Mouse (Mus musculus) thymus, postnatal 0 days (tissue): ENCODE data around the gene Ech1. TPM values are rescaled to one million over a fixed set of nuclear protein-coding genes. Genes with fewer than 3 reads are reported as not detected.

ENCODE experiments used
- DNase-seq: peaks from one replicate; pipeline ENCODE4 v3.0.0-alpha.2; 2015; ENCODE audit warnings: low spot score
- polyA plus RNA-seq: library from polyadenylated mRNA; unstranded; fragments of >200 nt; fragmentation: Nextera tagmentation; extraction: Ambion mirVana; gene quantifications from 2 replicates; pipeline ENCODE4 v1.2.1, GENCODE M21; 2015

The Ech1 gene
- polyA plus RNA-seq, 1 experiment from 2014 or later: 167 TPM

DNA sequence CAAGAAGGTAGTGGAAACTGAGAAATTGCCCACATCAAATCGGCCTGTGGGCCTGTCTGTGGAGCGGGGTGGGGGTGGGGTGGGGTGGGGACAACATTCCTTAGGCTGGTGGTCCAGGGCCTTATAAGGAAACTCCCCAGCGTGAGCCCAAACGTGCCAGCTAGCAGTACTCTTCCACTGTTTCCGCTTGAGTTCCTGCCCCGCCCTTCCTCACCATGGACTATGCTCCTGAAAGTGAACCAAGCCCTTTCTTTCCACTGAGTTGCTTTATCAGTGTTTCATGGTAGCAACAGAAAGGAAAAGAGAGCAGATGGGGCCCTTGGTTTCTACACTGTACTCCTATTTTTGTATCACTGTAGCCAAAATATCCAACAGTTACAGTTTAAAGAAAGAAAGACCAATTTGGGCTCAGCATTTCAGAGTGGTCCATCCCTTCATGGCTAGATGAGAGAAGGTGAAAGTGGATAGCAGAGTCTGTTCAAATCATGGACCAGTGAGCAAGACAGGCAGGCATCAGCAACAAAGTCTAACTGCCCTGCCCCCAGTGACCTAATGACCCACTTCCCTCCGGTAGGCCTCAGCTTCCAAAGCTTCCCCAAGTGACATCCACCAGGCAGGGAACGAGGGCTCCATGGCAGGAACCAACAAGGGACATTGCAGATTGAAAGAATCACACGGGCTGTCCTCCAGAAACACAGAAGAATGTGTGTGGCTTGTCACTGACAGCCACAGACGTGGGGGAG is 22.0 kb upstream of the Ech1 start:
- no peak for DNase-seq

DNA sequence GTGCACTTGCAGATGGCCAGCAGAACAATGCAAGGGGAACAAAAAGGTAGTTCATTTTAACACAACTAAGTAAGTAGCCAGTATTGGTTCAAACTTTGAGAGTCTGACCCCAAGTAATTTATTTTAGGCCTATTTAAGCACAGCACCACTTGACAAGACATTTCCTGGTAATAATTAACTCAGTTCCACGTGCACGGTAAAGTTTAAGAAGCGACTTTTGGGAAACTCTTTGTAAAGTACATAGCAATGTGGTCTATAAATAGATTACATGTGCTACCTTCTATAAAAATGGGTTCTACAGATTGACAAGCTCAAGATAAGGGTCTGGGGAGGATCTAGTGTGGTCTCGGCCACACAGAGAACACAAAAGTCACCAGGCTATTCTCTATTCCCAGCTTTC is 21.3 kb upstream of the Ech1 start:
- no peak for DNase-seq

DNA sequence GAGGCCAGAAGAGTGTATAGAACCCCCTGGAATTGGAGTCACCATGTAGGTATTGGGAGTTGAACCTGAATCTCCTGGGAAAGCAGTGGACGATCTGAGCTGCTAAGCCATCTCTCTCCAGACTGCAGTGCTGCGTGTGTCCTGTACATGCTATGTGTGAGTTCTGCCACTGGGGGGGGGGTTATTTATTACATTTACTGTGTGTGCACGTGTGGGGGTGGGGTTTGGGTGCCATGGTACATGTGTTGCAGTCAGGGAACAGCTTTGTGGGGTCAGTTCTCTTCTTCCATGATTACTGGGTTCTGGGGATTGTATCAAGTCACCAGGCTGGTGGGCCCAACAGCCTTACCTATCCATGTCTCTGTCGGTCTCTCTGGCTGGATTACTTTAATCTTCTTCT is 18.1 kb upstream of the Ech1 start:
- peak; percentile 73 for DNase-seq

DNA sequence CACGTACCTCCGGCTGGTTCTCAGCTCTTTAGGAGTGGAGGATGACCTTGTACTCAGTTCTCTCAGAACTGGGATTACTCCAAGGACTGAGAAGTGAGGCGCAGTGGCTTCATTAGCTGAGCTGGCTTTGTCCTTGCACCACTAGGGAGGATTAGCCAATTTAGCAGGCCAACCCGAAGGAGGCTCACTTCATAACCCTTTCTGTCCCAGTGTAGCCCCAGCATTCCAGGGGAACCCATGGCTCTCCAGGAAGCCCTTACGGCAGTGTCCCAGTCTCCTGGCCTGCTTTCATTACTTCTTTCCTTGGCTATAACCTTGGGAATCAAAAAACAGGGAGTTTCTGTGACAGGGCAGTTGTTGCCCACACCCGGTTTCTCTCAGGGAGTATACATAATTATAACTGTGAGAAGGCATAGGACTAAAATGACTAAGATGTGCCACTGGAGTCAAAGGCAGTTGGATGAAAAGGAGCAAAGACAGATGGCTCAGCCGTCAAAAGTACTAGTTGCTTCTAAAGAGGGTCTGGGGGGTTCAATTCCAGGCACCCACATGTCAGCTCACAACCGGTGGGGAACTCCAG is 17.3 kb upstream of the Ech1 start:
- no peak for DNase-seq

DNA sequence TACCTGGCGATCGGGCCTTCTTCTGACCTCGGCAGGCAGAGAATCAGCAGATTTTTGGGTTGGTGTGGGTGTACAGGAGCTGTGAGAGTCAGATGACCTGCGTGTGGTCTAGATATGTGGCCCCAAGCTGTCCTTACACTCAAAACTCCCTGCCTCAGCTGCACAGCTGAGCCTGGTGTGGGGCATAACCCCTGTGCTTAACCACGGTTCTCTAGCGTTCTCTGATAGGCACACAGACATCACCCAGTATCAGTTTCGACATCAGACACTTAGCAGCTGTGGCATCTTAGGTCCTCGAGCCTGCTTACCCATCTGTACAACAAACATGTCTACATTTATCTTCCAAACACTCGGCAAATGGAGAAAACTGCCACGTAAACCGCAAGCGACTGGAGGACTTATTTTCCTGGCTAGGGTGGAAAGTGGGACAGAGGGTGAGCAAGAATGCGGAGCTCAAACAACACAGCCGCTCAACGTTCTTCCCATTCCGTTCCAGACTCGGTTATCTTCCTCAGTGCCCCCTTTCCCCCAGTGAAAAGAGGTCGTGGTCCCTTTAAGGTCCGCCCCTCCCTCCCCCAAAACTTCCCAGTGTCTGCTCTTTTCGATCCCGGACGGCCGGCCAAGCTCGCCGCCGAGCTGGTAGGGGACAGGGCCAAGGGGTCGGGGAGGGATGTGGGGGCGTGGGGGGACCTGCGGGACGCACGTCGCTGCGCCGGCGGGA is 16.6 kb upstream of the Ech1 start, which contains the start of gene Hnrnpl:
Gene Hnrnpl, plus strand, starts transcription at position 321 of the 721 bp plus-strand sequence.
- DNase-seq: peak; percentile 86

DNA sequence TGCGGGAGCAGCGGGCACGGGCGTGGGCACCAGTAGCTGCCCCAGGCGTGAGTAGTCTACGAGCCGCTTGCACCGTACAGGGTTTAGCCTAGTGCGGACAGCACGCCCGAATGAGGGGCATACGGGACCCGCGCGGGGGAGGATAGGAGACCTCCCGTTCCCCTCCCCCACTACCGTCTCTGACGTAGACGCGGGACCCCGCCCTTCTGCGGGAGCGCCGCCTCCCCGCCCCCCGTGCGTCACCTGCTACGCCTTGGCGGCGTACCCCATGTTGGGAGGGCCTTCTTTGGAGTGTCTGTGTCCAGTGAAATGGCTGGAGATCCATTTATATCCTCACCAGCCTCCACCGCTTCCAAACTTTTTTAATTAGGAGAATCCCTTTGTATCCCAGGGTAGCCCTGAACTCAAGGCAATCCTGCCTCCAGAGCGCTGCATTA is 16.0 kb upstream of the Ech1 start:
- DNase-seq: peak; percentile 95

DNA sequence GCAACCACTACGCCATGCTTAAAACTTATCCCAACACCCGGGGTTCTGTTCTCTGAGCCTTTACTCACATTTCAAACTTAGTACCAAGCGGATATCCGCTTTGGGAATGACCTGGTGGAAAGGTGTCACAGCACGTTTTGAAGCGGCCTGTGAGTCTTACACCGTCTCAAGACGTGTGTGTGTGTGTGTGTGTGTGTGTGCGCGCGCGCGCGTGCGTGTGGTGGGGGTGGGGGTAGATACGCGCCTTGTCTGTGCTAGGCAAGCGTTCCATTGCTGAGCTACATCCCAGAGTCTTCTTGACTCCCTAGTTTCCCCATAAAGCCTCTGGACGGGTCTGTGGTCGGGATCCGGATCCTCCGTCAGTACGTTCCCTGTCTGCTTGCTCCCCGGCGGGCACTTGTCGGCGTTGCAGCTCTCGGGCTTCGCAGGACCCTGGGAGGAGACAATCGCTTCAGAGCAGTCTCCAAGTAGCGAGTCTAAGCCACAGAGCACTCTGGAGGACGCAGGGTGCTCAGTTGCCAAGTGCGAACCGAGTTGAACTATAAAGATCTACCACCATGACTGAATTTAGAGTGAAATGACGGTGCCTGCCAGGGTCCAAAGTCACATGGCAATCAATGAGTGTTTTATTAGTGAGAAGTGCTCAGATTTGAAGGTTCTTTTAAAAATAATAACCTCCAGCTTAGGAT is 15.5 kb upstream of the Ech1 start:
- peak; percentile 79 for DNase-seq

DNA sequence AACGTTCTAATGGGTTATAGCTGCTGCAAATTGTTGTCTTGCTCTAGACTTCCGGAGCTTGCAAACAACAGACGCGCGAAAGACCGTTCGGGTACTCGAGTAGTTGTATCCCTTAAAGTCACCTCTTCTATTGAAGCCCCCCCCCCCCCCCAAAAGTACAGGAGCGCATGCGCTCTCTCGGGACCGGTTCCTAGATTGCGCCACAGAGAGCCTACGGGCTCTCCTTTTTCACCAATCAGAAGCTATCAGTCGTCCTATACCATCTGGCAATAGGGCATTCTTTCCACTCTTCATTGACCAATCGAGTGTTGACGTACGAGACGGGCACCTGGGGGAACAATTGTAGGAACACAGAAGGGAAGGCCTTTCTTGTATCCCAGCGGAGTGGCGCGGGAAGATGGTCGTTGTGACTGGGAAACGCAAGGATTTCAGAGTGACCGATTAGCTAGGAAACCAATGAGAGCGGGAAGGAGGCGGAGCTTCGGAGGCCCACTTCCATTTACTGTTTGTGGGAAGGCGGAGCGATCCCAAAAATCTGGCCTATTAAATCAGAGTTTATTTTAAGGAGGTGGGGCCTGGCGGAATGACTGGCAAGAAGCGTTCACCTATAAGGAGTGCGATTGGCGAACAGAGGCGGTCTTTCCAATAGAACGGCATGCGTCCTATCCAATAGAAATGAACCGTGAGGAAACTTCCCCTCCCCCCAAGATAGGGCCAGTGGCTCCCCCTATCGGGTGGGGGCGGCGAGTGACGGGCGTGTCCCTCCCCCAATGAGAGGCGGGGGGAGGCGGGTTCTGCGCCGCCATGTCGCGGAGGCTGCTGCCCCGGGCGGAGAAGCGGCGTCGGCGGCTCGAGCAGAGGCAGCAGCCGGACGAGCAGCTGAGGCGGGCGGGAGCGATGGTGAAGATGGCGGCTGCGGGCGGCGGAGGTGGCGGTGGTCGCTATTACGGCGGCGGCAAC is 14.6 kb upstream of the Ech1 start:
- peak; percentile 98 for DNase-seq

DNA sequence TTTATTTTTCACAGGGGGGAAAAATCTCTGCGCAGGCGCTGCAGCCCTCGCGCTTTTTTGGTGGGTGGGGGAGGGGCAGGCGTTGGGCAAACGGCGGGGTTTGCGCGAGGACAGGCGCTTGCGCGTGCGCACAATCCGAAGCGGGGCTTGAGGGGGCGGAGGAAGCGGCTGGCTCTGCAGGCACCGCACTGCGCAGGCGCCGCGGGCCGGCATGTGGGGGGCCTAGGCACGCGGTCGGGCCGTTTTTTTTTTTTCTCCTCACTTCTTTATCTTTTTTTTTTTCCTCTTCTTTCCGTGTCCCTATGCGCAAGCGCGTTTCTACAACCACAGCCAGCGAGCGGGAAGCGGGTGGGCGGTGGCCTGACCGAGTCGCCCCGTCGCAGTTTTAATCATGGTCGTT is 13.8 kb upstream of the Ech1 start:
- peak; percentile 98 for DNase-seq

DNA sequence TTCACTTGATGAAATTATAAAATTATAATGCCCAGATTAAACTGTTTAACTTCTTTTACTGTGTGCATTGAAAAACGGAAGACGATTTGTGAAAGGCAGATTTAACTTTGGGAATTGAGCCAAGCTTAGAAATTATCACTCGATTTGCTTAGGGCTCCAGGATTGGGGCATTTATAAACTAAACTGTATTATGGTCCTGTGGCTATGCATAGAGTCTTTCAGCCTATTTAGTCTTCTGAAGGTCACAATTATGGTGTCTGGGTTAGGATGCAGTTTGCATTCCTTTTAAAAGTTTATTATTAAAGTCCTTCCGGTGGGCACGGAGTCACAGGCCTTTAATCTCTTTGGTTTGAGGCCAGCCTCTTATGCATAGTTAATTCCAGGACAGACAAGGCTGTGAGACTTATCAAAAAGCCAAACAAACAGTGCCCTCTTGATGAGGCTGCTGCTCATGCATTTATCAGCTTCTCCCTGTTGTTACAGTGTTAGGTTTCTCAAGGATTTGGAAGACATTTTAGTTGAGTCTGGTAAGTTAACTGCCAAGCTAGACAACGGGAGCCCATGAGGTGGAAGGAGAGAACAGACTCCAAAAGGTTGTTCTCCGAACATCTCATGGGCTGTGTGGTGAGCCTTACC is 13.3 kb upstream of the Ech1 start:
- no peak for DNase-seq

DNA sequence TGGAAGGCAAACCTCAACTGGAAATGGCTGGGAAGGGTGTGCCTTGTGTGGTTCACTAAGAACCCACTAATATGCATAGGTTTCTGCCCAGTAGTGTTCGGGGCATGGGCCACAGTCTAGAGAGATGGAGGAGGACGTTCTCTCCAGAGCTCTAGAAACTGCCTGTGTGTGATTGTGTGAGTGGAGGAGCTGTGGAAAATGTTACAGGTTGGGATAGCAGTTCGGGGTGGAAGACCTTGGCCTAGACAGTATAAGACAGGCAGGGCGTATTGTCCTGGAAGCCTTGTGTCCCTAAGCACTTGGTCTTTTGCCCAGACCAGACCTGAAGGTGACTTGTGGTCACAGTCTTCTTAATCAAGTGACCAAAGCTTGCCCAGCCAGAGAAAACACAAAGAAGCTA is 12.6 kb upstream of the Ech1 start:
- DNase-seq: no peak

DNA sequence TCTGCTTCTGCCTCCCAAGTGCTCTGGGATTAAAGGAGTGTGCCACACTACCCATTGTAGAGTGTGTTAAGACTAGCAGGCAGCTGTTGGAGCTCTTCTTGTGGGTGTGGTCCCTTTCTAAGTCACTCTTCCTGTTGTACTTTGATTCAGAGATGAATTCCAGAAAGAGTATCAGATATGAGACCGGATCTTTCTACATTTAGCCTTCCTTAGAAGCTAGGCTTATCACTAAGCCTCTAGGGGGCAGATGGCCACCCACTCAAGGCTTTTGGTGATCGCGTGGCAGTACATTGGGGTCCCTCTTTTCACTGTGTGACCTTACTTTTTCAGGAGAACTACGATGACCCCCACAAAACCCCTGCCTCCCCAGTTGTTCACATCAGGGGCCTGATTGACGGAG is 12.1 kb upstream of the Ech1 start:
- no peak for DNase-seq

DNA sequence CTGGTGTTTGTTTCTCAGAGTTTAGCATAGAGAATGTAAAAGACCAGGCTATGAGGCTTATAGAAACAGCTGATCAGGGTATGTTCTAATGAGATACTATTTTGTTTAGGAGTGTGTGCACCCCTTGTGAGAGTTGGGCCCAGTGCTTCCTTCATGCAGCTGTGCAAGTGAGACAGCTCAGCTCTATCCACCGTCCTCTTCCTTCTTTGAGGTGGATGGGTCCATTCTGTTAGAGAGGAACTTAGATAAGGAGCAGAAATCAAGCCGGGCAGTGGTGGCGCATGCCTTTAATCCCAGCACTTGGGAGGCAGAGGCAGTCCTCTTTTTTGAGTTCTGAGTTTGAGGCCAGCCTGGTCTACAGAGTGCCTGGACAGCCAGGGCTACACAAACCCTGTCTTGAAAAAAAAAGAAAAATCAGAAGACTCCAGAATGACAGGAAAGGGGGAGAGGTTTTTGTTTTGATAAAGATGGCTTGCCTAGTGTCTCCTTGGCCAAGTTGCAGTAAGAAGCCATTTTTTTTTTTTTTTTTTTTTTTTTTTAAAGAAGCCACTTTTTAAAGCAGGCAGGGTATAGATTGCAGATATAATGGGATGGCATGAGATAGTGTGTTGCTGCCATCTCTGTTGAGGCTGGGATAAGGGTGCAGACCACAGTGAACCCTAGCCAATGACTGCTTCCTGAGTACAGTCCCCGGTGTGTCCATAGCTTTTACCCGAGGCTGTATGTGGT is 10.5 kb upstream of the Ech1 start:
- no peak for DNase-seq

DNA sequence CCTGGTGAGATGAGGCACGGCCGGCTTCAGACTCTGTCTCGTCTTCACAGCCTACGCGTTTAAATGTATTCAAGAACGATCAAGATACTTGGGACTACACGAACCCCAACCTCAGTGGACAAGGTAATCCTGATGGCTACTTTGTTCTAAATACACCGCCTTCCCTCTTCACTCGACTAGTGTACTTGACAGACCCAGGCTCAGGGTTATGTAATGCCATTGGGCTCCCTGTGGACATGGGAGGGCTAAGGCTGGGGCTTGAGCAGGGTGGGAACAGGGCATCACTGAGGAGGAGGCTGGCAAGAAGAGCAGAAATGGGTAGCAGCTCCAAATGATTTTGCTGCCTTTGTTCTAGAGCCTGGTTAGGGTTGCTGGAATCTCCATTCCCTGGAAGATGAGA is 9.8 kb upstream of the Ech1 start:
- DNase-seq: no peak

DNA sequence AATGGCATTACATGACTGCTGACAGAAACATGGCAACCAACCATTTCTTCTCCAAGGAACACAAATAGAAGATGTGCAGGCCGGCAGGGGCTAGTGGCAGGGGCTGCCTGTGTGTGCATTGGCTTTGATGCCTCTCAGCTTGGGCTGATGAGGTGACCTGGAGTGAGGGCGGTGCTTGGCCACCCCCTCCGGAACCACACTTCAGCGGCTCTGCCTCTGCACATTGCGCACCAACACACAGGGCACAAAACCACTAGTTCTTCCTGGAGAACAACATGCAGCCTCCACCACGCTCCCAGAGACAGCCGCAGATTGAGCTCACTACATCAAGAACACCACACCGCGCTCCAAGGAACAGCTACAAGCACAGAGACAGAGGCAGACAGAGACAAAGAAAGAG is 8.8 kb upstream of the Ech1 start:
- DNase-seq: no peak

DNA sequence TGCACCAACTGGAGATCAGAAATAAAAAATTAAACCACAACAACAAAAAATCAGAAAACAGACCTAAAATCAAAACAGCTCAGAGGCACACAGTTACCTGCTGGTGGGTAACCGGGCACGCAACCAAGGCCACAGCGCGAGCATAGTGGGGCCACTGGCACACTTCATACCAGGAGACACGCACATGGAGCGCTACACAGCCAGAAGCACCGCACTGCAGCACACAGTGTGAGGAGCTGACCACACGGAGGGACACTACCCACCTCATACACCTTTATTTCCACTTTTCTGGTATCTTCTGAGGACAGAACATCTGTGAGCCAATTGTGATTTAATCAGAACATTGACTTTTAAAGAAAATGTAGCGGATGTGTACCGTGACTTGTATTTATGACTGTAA is 8.1 kb upstream of the Ech1 start:
- no peak for DNase-seq

DNA sequence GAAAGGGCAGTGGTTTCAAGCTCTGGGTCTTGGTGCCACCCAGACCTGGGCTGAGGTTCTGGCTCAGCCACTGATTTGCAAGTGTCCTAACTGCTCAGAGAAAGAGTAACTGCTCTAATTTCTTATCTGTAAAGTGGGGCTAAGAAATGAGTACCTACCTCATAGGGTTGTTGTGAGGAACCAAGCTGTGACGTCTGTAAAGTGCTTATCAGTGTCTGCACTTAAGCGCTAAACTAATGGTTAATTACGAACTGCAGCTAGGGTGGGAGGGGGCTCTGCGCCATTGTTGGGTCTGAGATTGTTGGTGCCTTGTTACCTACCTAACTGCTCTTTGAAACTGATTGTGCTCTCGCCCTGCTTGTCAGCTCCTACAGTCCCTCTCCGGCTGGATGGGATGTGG is 7.5 kb upstream of the Ech1 start:
- DNase-seq: no peak

DNA sequence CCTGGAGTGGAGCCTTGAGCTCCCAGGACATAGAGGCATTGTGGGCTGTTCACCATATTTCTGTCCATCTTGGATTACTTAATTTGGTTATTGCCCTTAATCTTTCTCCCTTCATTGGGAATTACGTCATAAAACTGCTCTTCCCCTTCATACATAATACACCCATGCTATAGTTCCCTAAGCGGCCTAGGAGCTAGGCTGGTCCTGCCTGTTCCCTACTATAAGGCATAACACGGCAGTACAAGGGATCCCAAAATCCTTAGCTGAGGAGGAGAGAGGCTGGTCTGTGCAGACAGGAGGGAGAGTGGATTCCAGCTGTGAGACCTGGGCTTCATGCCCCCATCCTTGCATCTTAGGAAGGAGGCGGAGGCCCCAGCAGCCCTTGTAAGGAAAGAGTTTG is 7.1 kb upstream of the Ech1 start:
- no peak for DNase-seq

DNA sequence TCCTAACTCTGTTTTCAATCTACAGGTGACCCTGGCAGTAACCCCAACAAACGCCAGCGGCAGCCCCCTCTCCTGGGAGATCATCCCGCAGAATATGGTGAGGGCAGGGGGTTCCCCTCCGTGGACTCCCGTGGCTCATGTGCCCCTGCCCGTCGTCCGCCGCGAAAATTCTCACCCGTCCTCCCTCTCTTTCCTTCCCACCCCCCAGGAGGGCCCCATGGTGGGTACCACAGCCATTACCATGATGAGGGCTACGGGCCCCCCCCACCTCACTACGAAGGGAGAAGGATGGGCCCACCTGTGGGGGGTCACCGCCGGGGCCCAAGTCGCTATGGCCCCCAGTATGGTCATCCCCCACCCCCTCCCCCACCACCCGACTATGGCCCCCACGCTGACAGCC is 6.6 kb upstream of the Ech1 start:
- no peak for DNase-seq
